Mouse (Mus musculus) neural tube, embryonic 13.5 days (tissue): ENCODE data around the gene Plin4. TPM values are rescaled to one million over a fixed set of nuclear protein-coding genes. Genes with fewer than 3 reads are reported as not detected.
A peak's percentile ranks its signal among the peaks of the same experiment; 100 is the strongest.

Experiments
- ATAC-seq: fragments of 200-750 bp; cut with Nextera tagmentation; 2 replicates; pipeline ENCODE4 v1.8.0; 2017; ENCODE audit warnings: low read depth, mild to moderate bottlenecking, moderate TSS enrichment, moderate library complexity
- H3K27ac ChIP-seq: fragments of 300-500 bp; sonication (generic); replicated peaks from 2 replicates; pipeline ENCODE4 v1.5.1; 2015; ENCODE audit warnings: moderate library complexity, mild to moderate bottlenecking, inconsistent platforms
- H3K27me3 ChIP-seq: fragments of 300-500 bp; sonication (generic); 2 replicates; pipeline ENCODE4 v1.6.1; 2015; ENCODE audit warnings: mild to moderate bottlenecking, inconsistent platforms
- H3K36me3 ChIP-seq: fragments of 300-500 bp; sonication (generic); 2 replicates; pipeline ENCODE4 v1.6.1; 2015; ENCODE audit warnings: mild to moderate bottlenecking, inconsistent platforms
- H3K4me1 ChIP-seq: fragments of 300-500 bp; sonication (generic); replicated peaks from 2 replicates; pipeline ENCODE4 v1.6.1; 2015; ENCODE audit warnings: inconsistent platforms
- H3K4me2 ChIP-seq: fragments of 300-500 bp; sonication (generic); 2 replicates; pipeline ENCODE4 v1.6.1; 2015; ENCODE audit warnings: inconsistent platforms, mild to moderate bottlenecking, moderate library complexity
- H3K4me3 ChIP-seq: fragments of 300-500 bp; sonication (generic); 2 replicates; pipeline ENCODE4 v1.5.1; 2015; ENCODE audit warnings: mild to moderate bottlenecking, inconsistent platforms
- H3K9ac ChIP-seq: fragments of 300-500 bp; sonication (generic); 2 replicates; pipeline ENCODE4 v1.6.1; 2015; ENCODE audit warnings: moderate library complexity, mild to moderate bottlenecking, inconsistent platforms
- H3K9me3 ChIP-seq: fragments of 300-500 bp; sonication (generic); 2 replicates; pipeline ENCODE4 v1.6.1; 2016; ENCODE audit warnings: inconsistent platforms
- WGBS: fragments of 180-500 bp; shearing (Covaris S2); methylation state at CpG from one replicate; pipeline ENCODE4 v1.1.7; 2015; 5-methylcytosine and 5-hydroxymethylcytosine counted together
- polyA plus RNA-seq: library from polyadenylated mRNA; unstranded; fragments of >200 nt; fragmentation: Nextera tagmentation; extraction: Ambion mirVana; gene quantifications from 2 replicates; pipeline ENCODE4 v1.2.1, GENCODE M21; 2015

The Plin4 gene
- 0.03 and 0.11 TPM in 2 replicates for polyA plus RNA-seq

DNA sequence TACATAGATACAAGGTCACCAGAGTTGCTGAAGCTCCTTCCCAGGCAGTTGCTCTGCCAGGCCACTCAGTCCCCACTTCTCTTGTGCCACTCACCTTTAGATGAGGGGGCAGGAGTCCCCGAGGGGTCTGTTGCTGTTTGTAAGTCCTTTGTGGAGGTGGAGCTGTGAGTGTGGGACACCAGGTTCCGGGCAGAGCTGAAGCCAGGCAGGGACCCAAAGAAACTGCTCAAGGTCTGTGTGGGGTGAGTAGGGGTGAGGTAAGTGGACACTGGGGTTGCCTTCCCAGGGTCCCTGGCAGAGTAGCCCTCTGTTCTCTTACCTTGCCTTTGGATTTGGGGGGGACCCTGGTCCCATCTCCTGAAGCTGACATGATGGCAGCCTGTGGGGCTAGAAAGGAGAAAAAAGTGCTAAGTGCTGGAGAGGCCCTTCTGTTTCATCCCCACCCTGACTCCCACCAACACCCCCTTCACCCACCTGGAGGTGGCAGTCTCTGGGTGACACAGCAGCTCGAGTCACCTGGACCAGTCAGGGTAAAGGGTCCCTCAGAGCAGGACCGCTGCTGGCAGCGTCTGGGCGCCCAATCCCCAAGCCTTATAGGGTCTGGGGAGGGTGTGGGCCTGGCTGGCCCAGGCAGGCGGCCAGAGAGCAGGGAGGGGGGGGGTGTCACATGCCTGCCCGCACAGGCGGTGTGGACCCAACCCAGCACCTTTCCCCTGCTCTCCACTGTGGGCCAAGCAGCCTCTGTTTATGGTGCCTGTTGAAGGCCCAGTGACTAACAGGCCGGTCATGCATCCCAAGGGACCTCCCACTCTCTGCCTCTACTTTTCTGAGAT is at the start of gene Plin4:
Gene Plin4 (minus strand): TSS at position 585 of the 833 bp plus-strand sequence.
- Histone ChIP-seq H3K27ac (no peak within 1 kb of the TSS), H3K27me3 (no peaks in the 10 kb centered on the region), H3K9me3 (no peaks in the 10 kb centered on the region), H3K36me3 (no peaks in the 10 kb centered on the region), H3K9ac (no peak within 1 kb of the TSS), H3K4me1 (peaks cover 10% of the 10 kb centered on the region; the same call in 1 of the 2 replicates), H3K4me3 (no peak within 1 kb of the TSS), H3K4me2 (no peak within 1 kb of the TSS)
- WGBS: 70% methylated on average over 9 of the region's 10 CpGs
- no peak for ATAC-seq

DNA sequence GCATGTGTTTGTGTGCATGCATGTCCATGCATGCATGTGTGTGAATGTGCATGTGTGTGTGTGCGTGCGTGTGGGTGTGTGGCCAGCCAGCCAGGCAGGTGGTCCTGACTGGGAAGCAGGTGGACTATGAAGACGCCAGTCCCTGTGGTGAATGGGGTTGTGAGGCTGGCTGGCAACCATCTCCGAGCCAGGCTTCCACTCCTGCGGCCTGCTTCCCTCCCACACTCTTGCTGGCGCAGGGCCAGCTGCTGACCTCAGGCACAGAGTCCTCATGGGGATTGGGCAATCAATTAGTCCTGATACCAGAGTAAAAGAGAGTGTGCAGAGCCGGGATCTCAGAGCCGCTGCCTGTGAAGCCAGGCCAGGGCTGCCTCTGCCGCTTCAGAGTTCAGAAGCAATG is 44.0 kb upstream of the Plin4 start:
- no peak overlapping the region for H3K27ac ChIP-seq
- H3K4me1 ChIP-seq: peaks cover 22% of the 10 kb centered on the region
- H3K27me3 ChIP-seq: peaks cover 74% of the 10 kb centered on the region
- no peaks in the 10 kb centered on the region for H3K9me3 ChIP-seq
- peak; percentile 52 for ATAC-seq
- no peak overlapping the region for H3K9ac ChIP-seq
- no peak overlapping the region for H3K4me2 ChIP-seq
- H3K36me3 ChIP-seq: no peaks in the 10 kb centered on the region
- WGBS: 14% methylated on average over 9 of the region's 9 CpGs
- H3K4me3 ChIP-seq: no peak overlapping the region

DNA sequence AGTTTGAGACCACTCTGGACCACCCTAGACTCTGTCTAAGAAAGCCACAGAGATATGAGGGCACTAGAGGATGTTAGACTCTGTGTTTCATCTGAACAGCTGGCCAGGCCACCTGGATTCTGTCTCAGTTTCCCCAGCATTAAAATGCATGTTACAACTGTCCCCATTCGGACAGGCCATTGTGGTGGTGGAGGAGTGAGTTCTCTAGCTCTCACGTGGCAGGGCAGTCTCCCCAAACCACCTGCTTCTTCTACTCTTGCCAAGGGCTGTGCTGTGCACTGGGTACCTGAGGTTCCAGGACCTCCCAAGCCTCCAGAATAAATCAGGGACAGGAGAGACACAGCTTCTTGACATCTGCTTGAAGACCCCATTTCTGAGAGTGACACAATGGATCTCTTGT is 40.3 kb upstream of the Plin4 start:
- H3K9ac ChIP-seq: no peak overlapping the region
- H3K9me3 ChIP-seq: no peaks in the 10 kb centered on the region
- no peak overlapping the region for H3K4me2 ChIP-seq
- H3K27ac ChIP-seq: no peak overlapping the region
- no peak for ATAC-seq
- no peak overlapping the region for H3K4me3 ChIP-seq
- peaks cover 25% of the 10 kb centered on the region for H3K4me1 ChIP-seq
- 46% methylated on average over 2 of the region's 2 CpGs for WGBS
- no peaks in the 10 kb centered on the region for H3K36me3 ChIP-seq
- H3K27me3 ChIP-seq: peaks cover 73% of the 10 kb centered on the region

DNA sequence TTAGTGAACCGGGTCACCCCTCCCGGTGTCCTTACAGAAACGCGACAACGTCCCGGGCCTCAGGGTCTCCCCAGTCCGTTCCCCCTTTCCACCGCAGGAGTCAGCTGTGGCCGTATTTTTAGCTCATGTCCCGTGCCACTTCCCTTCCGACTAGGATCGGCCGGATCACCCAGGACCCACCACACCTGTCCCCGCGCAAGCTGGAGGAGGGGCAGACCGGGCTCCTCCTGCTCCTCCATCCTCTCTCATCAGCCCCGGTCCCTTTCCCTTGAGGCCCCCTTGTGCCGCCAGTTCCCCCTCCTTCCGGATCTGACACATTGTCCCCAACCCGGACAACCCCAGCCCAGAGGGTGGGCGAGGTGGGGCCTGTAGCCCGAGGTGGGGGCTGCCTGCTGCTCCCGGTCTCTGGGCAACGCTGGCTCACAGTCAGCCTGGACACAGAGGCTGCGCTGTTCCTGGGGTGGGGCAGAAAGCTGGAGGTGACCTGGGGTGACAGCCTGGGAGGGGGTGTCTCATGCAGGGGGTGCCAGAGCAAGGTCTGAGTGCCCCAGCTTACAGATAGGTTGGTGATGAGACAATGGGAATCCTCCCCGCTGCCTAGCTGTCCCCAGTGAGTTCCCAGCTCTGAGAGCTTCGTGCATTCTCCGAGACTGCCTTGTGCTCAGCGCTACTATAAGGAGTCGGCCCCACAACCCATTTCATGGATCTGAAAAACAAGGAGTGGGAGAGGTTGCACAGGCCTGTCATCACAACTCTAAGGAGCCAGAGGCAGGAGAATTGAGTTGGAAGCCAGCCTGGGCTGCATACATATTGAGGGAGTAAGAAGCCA is 39.4 kb upstream of the Plin4 start:
- ATAC-seq: peak; percentile 41
- Histone ChIP-seq H3K27ac (no peak overlapping the region), H3K27me3 (peaks cover 76% of the 10 kb centered on the region), H3K4me2 (peak overlapping the region; percentile 67), H3K4me1 (peaks cover 22% of the 10 kb centered on the region), H3K4me3 (peak overlapping the region; percentile 35), H3K9ac (peak overlapping the region; percentile 70), H3K36me3 (no peaks in the 10 kb centered on the region), H3K9me3 (no peaks in the 10 kb centered on the region)
- 2% methylated on average over 30 of the region's 30 CpGs for WGBS

DNA sequence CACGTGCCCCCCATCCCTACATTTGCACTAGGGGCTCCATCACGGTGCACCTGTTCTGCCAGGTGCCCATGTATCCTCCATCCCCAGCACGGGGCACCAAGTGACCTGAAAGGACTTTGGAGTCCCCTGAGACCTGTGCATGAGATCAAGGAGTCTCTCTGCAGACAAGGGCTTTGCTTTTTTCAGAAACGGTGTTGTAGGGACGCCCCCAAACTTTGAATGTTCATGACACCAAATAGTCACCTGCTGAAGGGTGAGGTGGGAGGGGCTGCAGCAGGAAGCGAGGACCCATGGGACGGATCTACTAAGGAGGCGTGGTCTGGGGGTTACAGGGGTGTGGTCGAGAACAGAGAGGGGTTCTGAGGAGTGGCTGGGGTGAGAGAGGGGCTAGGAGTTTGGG is 38.7 kb upstream of the Plin4 start:
- ATAC-seq: 0 out of 2 replicates have a peak, but pooled peaks have one; percentile 15

DNA sequence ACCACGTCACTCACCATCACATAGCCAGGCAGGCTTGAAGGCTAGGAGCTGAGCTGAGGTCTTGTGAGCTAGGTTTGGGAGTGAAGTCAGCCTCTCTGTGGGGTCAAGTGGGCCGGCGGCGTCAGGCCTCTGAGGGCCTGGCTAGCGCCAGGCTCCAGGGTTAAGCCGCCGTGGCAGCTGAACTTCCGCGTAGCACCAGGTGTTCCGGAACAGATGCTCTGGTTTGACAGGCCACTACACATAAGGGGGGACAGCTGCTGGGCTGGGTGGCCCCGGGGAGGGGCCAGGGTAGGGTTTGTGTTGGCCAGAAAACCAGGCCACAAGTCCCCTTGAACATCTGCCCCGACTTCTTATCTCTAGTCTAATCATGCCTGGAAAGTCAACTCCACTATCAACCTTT is 37.8 kb upstream of the Plin4 start:
- Histone ChIP-seq H3K9me3 (no peaks in the 10 kb centered on the region), H3K4me3 (no peak overlapping the region), H3K4me1 (peaks cover 19% of the 10 kb centered on the region), H3K36me3 (no peaks in the 10 kb centered on the region), H3K9ac (no peak overlapping the region), H3K27ac (no peak overlapping the region), H3K4me2 (no peak overlapping the region), H3K27me3 (peaks cover 80% of the 10 kb centered on the region)
- no peak for ATAC-seq
- 68% methylated on average over 12 of the region's 12 CpGs for WGBS

More for the DNA sequence above, 38.7 kb upstream of the Plin4 start:
- Histone ChIP-seq H3K27me3 (peaks cover 80% of the 10 kb centered on the region), H3K27ac (no peak overlapping the region), H3K4me2 (peak overlapping the region; percentile 67), H3K9ac (peak overlapping the region; percentile 70), H3K4me1 (peaks cover 15% of the 10 kb centered on the region), H3K9me3 (no peaks in the 10 kb centered on the region), H3K4me3 (peak overlapping the region; percentile 35), H3K36me3 (no peaks in the 10 kb centered on the region)
- 19% methylated on average over 9 of the region's 9 CpGs for WGBS

DNA sequence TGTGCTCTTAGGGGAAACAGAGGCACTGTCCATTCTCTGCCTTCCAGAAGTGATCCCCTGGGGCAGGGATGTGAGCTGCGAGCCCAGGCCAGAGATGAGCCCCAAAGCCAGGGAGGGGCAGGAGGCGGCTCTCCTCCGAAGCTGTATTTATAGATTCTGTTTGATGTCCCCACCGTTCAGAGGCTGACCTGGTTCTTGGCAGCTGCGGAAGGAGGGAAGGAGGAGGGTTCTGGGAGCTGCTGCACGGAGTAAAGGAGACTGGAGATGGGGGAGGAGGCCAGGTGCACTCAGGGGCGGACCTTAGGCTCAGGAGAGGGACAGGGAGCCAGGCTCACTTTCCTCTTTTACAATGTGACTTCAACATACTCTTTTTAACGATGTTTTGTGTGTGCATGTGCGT is 36.5 kb upstream of the Plin4 start:
- no peak for ATAC-seq
- Histone ChIP-seq H3K36me3 (no peaks in the 10 kb centered on the region), H3K27me3 (peaks cover 80% of the 10 kb centered on the region), H3K4me3 (no peak overlapping the region), H3K9ac (no peak overlapping the region), H3K27ac (no peak overlapping the region), H3K4me1 (peaks cover 32% of the 10 kb centered on the region), H3K9me3 (no peaks in the 10 kb centered on the region), H3K4me2 (no peak overlapping the region)
- WGBS: 13% methylated on average over 9 of the region's 9 CpGs

DNA sequence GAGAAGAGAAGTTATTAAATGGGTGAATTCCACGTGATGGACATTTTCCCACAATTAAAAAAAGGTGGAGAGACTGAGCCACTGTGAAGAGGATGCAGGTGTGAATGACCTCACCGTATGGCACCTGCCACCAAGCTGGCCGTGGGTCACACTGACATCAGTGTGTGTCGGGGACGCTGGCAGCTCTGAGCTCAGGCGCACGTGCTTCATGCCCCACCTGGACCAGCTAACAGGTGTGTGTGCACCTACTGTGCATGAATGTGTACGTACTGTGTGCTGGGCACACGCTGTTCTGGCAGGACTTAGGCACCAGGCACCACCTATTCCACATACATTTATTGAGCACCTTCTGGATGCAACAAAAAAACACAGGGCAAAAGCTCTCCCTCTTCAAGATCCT is 34.9 kb upstream of the Plin4 start:
- H3K4me3 ChIP-seq: no peak overlapping the region
- ATAC-seq: no peak
- H3K27ac ChIP-seq: no peak overlapping the region
- H3K9ac ChIP-seq: no peak overlapping the region
- no peak overlapping the region for H3K4me2 ChIP-seq
- 72% methylated on average over 9 of the region's 9 CpGs for WGBS
- H3K9me3 ChIP-seq: no peaks in the 10 kb centered on the region
- H3K4me1 ChIP-seq: peaks cover 40% of the 10 kb centered on the region
- H3K36me3 ChIP-seq: no peaks in the 10 kb centered on the region
- peaks cover 73% of the 10 kb centered on the region for H3K27me3 ChIP-seq

DNA sequence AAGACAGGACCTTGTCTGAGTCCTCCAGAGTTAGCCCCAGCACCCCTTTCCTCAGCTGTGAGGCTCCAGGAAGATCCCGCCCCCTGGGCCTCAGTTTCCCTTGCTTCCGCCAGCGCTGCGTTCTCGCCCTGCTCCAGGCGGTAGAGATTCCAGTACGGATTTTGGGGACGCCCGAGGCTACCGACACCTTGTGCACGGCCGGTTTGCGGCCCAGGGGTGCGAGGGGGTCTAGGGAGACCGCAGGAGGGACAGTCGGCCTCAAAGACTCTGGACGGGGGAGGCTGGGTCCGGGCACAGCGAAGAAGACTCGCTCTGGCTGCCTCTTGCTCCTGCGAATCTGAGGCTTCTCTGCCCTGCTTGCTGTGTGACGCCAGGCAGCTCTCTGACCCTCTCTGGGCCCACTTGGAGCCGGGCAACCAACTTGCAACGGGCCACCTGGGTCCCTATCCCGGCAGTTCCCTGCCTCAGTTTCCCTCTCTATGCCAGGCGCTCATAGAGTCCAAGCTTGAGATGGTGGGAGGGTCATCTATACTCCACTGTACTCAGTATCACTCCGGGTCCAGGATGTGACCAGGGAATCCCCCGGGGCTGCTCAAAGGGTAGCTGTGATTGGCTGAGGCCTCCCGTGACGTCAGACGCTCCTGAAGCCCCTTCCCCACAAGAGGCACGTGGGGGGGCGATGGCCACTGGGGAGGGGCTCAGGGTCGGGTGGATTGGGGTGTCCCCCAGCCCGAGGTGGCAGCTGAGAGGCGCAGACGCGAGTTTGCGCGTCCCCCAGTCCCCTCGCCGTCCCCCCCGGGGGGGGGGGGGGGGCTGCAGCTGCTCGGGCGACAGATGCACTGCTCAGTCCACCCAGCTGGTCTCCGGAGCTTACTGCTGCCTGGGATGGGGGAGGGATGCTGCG is 32.4 kb upstream of the Plin4 start:
- WGBS: under 1% methylated on average over 38 of the region's 47 CpGs
- Histone ChIP-seq H3K9ac (peak overlapping the region; percentile 69), H3K4me3 (peak overlapping the region; percentile 46), H3K27me3 (peaks cover 65% of the 10 kb centered on the region), H3K4me2 (peak overlapping the region; percentile 61), H3K36me3 (no peaks in the 10 kb centered on the region), H3K4me1 (peaks cover 53% of the 10 kb centered on the region), H3K27ac (0 out of 2 replicates have a peak overlapping the region, but pooled peaks have one; percentile 1), H3K9me3 (no peaks in the 10 kb centered on the region)
- peak; percentile 60 for ATAC-seq

DNA sequence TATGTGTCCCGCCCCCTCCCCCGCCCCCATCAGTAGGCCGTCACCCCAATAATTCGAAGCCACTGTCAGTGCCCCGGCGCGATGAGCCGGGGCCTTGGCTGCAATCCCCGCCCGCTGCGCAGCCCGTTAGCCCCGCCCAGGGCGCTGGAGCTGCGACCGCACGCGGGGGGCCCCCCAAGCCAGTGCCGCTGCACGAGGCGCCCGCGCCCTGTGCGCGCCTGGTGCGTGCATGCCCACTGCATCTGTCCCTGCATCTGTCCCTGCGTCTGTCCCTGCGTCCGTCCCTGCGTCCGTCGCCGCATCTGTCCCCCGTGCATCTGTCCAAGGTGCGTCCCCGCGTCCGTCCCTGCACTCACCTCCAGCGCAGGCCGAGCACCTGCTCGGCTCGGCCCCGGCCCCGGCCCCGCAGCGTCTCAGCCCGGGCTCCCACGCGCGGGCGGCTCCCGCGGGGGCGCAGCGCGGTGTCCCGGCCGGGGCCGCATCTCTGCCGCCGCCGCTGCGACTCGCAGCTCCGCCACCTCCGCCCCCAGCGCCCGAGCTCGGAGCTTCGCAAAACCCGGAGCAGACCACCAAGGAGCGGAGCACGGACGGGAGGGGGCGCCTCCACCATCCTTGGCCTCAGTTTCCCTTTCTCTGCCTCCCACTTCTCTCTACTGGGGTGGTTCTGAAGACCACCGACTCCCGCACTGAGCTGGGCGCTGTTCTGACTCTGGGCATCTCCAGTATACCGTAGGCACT is 30.4 kb upstream of the Plin4 start, which contains the start of gene Sema6b:
Gene Sema6b (minus strand): TSS at position 486 of the 738 bp plus-strand sequence.
- WGBS: under 1% methylated on average over 78 of the region's 79 CpGs
- peak within 1 kb of the TSS; percentile 78 for H3K27ac ChIP-seq
- H3K4me3 ChIP-seq: peak within 1 kb of the TSS; percentile 74
- H3K9me3 ChIP-seq: no peaks in the 10 kb centered on the region
- peak within 1 kb of the TSS; percentile 76 for H3K4me2 ChIP-seq
- H3K9ac ChIP-seq: peak within 1 kb of the TSS; percentile 85
- peak; percentile 42 for ATAC-seq
- H3K36me3 ChIP-seq: no peaks in the 10 kb centered on the region
- H3K27me3 ChIP-seq: peaks cover 48% of the 10 kb centered on the region
- peaks cover 61% of the 10 kb centered on the region for H3K4me1 ChIP-seq

DNA sequence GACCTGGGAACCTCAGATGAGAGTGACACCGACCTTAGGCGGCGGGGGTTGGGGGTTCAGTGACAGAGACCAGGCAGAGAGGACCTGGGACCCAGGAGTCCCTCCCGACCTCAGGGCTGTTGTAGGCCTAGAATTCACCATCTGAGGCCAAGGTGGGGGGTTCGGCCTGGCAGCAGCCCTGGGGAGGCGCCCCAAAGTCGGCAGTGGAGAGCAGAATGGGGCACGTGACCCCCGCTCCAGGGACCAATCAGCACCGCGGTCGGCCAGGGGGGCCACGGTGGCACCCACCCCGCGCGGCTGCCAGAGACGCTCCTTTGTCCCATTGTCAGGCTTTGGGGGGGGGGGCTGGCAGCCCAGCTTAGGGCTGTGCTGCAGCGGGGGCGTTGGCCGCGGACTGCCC is 29.8 kb upstream of the Plin4 start:
- Histone ChIP-seq H3K27me3 (peaks cover 41% of the 10 kb centered on the region), H3K9ac (peak overlapping the region; percentile 85), H3K9me3 (no peaks in the 10 kb centered on the region), H3K36me3 (no peaks in the 10 kb centered on the region), H3K4me3 (peak overlapping the region; percentile 74), H3K4me1 (peaks cover 66% of the 10 kb centered on the region), H3K27ac (peak overlapping the region; percentile 78), H3K4me2 (peak overlapping the region; percentile 76)
- WGBS: 7% methylated on average over 21 of the region's 21 CpGs
- peak; percentile 6 for ATAC-seq
